In genomic region chr11:11821387-11821975, GRCm38 (mm10) we compare ENCODE assay signal across 8 mouse cellular contexts. TPM values are rescaled to one million over a fixed set of nuclear protein-coding genes. Genes with fewer than 3 reads are reported as not detected.
DNase-seq lines count a peak whose midpoint lies in the region; ATAC-seq and TF ChIP-seq lines count a peak whose summit lies in the region.

No protein-coding gene starts in this region.

- peak overlapping the region; percentile 41 for H3K4me2 ChIP-seq in forebrain, embryonic 14.5 days (ENCODE audit: low read length)
- H3K4me2 ChIP-seq in midbrain, embryonic 16.5 days (ENCODE audit: low read length), result peak overlapping the region; percentile 51

- H3K9me3 ChIP-seq in erythroblast, embryonic 14.5 days (ENCODE audit: control insufficient read depth, low read length), result no peaks in the 10 kb centered on the region
- H3K9me3 ChIP-seq in forebrain, embryonic 14.5 days (replicated peaks; ENCODE audit: control insufficient read depth, low read length), result no peaks in the 10 kb centered on the region
- no peaks in the 10 kb centered on the region for H3K9me3 ChIP-seq in midbrain, embryonic 16.5 days (replicated peaks; ENCODE audit: control insufficient read depth, low read length, poor library complexity, severe bottlenecking)

- H3K36me3 ChIP-seq in erythroblast, embryonic 14.5 days (ENCODE audit: control insufficient read depth), result peaks cover 7% of the 10 kb centered on the region
- no peaks in the 10 kb centered on the region for H3K36me3 ChIP-seq in forebrain, embryonic 14.5 days (ENCODE audit: control insufficient read depth, insufficient read depth, low read length)
- no peaks in the 10 kb centered on the region for H3K36me3 ChIP-seq in midbrain, embryonic 16.5 days (ENCODE audit: control insufficient read depth, insufficient read depth, low read length)

- TF ChIP-seq CTCF in left cerebral cortex, adult 2 months (IDR thresholded peaks at IDR 0.05), result no peak

- H3K4me1 ChIP-seq in erythroblast, embryonic 14.5 days (ENCODE audit: control insufficient read depth), result peaks cover 86% of the 10 kb centered on the region
- H3K4me1 ChIP-seq in forebrain, embryonic 14.5 days (ENCODE audit: control insufficient read depth, insufficient read depth, low read length), result peaks cover 27% of the 10 kb centered on the region
- H3K4me1 ChIP-seq in midbrain, embryonic 16.5 days (ENCODE audit: control insufficient read depth, insufficient read depth, low read length), result peaks cover 20% of the 10 kb centered on the region

- intact Hi-C loops in left cerebral cortex, adult 2 months (cut with DNase I), result loop anchor here (5.0 kb wide), 2 partner anchors 471 to 536 kb away; no protein-coding TSS in a partner anchor

- H3K27ac ChIP-seq in forebrain, embryonic 14.5 days (ENCODE audit: low read depth, low read length), result peak overlapping the region; percentile 76
- peak overlapping the region; percentile 80 for H3K27ac ChIP-seq in midbrain, embryonic 16.5 days (ENCODE audit: low read length)
- no peak overlapping the region for H3K27ac ChIP-seq in left cerebral cortex, adult 2 months

- peak overlapping the region; percentile 5 for H3K4me3 ChIP-seq in erythroblast, embryonic 14.5 days (replicated peaks)
- no peak overlapping the region for H3K4me3 ChIP-seq in forebrain, embryonic 14.5 days (ENCODE audit: low read depth, low read length)
- H3K4me3 ChIP-seq in midbrain, embryonic 16.5 days (ENCODE audit: low read depth, low read length), result peak overlapping the region; percentile 21
- no peak overlapping the region for H3K4me3 ChIP-seq in left cerebral cortex, adult 2 months

- H3K9ac ChIP-seq in forebrain, embryonic 14.5 days (ENCODE audit: low read length), result peak overlapping the region; percentile 46; the same call in 1 of the 2 replicates
- peak overlapping the region; percentile 37 for H3K9ac ChIP-seq in midbrain, embryonic 16.5 days (ENCODE audit: low read depth, low read length)

- H3K27me3 ChIP-seq in erythroblast, embryonic 14.5 days (ENCODE audit: control insufficient read depth), result peaks cover 27% of the 10 kb centered on the region
- no peaks in the 10 kb centered on the region for H3K27me3 ChIP-seq in forebrain, embryonic 14.5 days (replicated peaks; ENCODE audit: control insufficient read depth, insufficient read depth, low read length)
- no peaks in the 10 kb centered on the region for H3K27me3 ChIP-seq in midbrain, embryonic 16.5 days (ENCODE audit: control insufficient read depth, insufficient read depth, low read depth, low read length)

- peak; percentile 98 for DNase-seq in ES-CJ7 (ENCODE audit: low read depth, low spot score)
- peak; percentile 94 for DNase-seq in forebrain, embryonic 14.5 days (ENCODE audit: low spot score)
- peak; percentile 77 to 85 for DNase-seq in kidney, postnatal 4 days
- no peak for DNase-seq in layer of hippocampus, postnatal 25 days (ENCODE audit: extremely low spot score in 1 of 2, low spot score in 1 of 2)
- DNase-seq in left cerebral cortex, adult 2 months (ENCODE audit: extremely low spot score in 1 of 2, low spot score in 2 of 2), result no peak

- no peak for ATAC-seq in erythroblast, adult 5-6 weeks (replicated peaks; ENCODE audit: low FRiP score, poor library complexity, severe bottlenecking)
- ATAC-seq in forebrain, embryonic 14.5 days, result peak; percentile 84
- ATAC-seq in midbrain, embryonic 16.5 days, result peak; percentile 81

- 5% methylated on average over 15 of the region's 16 CpGs for WGBS in forebrain, embryonic 14.5 days
- 5% methylated on average over 14 of the region's 16 CpGs for WGBS in midbrain, embryonic 16.5 days

RNA-seq across cellular contexts. Expression of gene Fignl1, which starts 12.7 kb away (rescaled TPM):
- polyA plus RNA-seq in erythroblast, embryonic 14.5 days (2012), result 0.53 and 1.1 TPM in 2 replicates
- 35.9 and 36.6 TPM in 2 replicates for total RNA-seq in erythroblast, adult 5-6 weeks (2015; ENCODE audit: low replicate concordance)
- 34.0 and 40.8 TPM in 2 replicates for total RNA-seq in erythroblast, adult 5-6 weeks (2017; ENCODE audit: low replicate concordance)
- 38.2 and 40.2 TPM in 2 replicates for polyA plus RNA-seq in forebrain, embryonic 14.5 days (2014; fragmentation: Nextera tagmentation; extraction: Ambion mirVana)
- 7.1 and 8.7 TPM in 2 replicates for polyA plus RNA-seq in midbrain, embryonic 16.5 days (2015; fragmentation: Nextera tagmentation; extraction: Ambion mirVana)
- total RNA-seq in layer of hippocampus, postnatal 25 days (2021), result 1 to 10 TPM; 1.1 to 2.6 TPM
- total RNA-seq in left cerebral cortex, adult 2 months (2021), result 1 to 10 TPM in 1 of 2 experiments, under 1 TPM in 1; 0.77 to 1.0 TPM

Comparison
In these comparisons a context has a peak if more than half of its experiments do, and no peak if none do; other contexts are left out.
1. H3K4me3 ChIP-seq: peak in erythroblast, embryonic 14.5 days (single experiment) and midbrain, embryonic 16.5 days (single experiment); none in forebrain, embryonic 14.5 days (single experiment) and left cerebral cortex, adult 2 months (single experiment).
2. DNase-seq: peak in ES-CJ7 (single experiment), forebrain, embryonic 14.5 days (single experiment) and kidney, postnatal 4 days (2 of 2); none in layer of hippocampus, postnatal 25 days (0 of 2) and left cerebral cortex, adult 2 months (0 of 2).
3. RNA of gene Fignl1, which starts 12.7 kb away (total RNA-seq): 34.0 to 40.8 TPM in erythroblast, adult 5-6 weeks; 1.1 to 2.6 TPM in layer of hippocampus, postnatal 25 days and 0.77 to 1.0 TPM in left cerebral cortex, adult 2 months; every median in the first group is over 4 times any median in the second.